Mouse (Mus musculus): ENCODE measurements around the gene Srsf4. TPM values are rescaled to one million over a fixed set of nuclear protein-coding genes. Genes with fewer than 3 reads are reported as not detected.

The Srsf4 gene
- total RNA-seq, 2 experiments from 2014 or later, result 68.1 to 69.2 TPM

DNA sequence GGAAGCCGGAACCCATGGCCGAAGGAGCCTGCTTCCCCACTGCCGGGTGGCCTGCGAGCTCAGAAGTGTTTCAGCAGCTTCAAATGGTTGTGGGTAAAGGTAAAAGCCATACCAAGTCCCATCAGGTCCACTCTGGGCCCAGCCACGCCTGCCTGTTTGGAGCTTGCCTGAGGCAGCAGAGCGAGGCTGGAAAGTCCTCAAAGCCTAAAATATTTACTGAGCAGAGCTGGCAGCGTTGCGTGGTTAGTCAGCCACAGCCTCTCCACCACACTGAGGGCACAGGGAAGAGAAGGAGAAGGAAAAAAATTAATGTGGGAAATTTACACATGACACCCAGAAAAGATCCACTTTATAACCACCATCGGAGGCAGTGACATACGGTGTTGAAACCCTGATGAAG lies 40.1 kb downstream of the Srsf4 start:
- DNase-seq (ENCODE audit: extremely low spot score in 1 of 2, low spot score in 1 of 2), result no peak

DNA sequence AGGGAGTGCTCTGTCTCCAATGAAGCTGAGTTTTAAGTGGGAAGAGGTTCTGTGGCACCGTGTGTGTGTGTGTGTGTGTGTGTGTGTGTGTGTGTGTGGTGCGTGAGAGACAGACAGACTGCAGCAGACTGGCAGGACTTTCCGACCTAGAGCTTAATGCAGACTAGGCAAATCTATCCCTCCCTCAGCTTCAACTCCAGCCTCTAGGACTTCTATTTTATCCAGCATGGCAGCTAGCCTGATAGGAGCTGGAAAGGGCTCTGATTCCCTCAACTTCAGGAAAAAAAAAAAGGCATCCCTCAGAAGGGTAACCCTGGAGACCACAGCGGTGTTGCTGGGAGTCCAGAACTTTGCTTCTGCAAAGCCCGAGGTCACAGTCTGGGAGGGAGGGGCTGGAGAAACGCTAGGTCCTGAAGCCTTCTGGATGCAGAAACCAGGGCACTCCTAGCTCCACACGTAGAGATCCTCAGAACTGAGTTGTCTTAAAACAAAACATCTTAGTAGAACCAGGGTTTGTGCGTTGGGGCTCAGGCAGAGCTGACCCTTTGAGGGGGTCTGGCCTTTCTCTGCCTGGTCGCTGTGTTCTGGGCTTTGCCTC lies 40.7 kb downstream of the Srsf4 start:
- DNase-seq (ENCODE audit: extremely low spot score in 1 of 2, low spot score in 1 of 2), result no peak

DNA sequence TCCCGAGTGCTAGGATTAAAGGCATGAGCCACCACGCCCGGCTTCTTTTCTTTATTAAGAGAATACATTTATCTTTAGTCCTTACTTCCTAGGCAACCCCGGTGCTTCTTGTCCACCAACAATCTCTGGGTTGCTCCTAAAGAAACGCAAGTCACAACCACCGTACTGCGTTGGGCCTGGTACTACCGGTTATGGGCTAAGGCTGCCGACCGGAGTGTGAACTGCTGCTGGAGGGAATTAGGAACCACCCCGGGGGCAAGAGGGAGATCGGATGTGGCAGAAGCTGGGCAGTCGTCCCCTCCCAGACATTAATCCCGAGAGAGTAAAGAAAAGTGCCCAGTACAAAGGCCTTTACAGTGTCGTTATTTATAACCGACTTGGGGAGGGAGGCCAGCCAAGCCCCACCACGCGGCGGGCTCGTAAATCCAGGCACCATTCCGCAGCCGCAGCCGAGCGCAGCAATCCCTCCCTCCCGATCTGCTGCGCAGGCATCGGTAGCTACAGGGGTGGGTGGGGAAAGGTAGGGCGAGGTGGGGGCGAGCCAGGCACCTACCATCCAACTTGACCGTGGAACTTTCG lies 41.6 kb downstream of the Srsf4 start:
- DNase-seq (ENCODE audit: extremely low spot score in 1 of 2, low spot score in 1 of 2), result no peak

DNA sequence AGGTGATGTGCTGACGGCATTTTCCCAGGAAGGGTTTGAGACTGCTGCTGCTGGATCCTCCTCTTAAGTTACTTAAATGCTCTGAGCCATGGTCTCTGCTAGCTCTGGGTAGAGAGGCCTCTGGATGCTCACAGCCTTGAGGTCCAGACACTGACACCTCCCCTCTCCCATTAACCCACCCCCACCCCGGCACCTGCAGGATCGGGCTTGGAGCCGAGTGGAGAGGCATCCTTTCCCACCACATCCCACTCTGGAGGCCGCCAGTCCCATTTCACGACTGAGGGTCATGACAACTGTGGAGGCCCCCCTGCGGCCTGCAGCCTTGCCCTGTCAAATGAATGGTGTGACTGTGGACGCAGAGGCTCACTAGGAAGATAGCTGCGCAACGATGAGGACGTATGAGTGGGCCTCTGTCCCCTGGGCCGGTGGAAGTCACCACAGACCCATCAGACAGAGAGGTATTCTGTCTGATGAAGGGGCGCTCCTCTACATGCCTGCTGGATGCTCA lies 42.5 kb downstream of the Srsf4 start:
- no peak for DNase-seq (ENCODE audit: extremely low spot score in 1 of 2, low spot score in 1 of 2)

- peak; percentile 74 to 81 for DNase-seq (ENCODE audit: extremely low spot score in 1 of 2, low spot score in 1 of 2)
Measured at GRCm38 (mm10) chr4:131916425-131916824, 43.0 kb downstream of the Srsf4 start.

DNA sequence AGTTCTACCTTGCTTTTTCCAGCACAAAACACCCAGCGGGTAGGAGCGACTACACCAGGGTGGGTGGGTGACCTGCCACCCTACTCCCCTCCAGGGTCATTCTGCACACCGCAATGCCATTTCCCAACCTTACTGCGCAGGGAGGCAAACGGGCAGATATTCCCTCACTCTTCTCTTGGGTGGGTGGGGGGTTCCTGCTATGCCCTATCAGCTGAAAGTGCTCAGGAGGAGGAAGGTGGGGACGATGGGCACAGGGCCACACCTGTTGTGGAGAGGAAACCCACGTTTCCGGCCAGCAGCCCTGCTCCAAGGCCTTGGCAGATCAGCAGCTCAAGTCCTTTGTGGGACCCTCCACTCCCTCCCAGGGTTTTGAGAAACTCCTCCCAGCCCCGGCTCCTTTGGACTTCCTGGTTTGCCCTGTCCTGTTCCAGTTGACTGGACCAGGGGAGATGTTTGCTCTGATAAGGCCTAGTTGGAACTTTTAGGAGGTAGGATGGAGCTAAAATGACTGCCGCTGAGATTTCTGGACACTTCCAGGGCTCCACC lies 43.7 kb downstream of the Srsf4 start:
- DNase-seq (ENCODE audit: extremely low spot score in 1 of 2, low spot score in 1 of 2), result no peak

GRCm38 (mm10) chr4:131918026-131918533 lies 44.7 kb downstream of the Srsf4 start:
- no peak for DNase-seq (ENCODE audit: extremely low spot score in 1 of 2, low spot score in 1 of 2)

GRCm38 (mm10) chr4:131918711-131919500 lies 45.5 kb downstream of the Srsf4 start:
- no peak for DNase-seq (ENCODE audit: extremely low spot score in 1 of 2, low spot score in 1 of 2)

DNA sequence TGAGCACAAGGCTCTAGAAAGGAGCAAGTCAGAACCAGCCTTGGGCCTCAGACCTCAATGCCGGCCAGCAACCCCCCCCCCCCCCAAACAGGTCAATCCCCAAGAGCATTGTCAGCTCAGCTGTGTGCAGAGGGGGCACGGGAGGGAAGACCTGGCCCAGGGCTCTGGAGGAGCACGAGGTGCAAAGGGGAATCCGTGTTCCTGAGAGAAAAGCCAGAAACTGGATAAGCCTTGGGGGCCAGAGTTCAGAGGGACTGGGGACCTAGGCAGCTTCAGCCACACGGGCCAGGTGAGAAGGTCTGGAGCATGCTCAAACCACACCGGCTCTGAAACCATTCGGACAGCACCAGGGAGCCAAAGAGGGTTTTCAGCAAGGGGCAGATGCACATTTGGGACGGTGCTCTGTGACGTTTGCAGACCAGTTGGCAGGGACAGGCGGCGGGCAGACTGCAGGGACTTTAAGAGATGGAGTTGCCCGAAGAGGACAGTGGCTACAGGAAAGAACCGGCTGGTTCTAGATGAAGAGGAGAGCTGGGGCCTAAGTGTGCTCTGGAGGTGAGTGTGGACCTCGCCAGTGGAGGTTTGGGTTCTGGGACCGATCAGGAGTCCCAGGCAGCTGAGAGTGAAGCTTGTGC lies 46.2 kb downstream of the Srsf4 start:
- DNase-seq (ENCODE audit: extremely low spot score in 1 of 2, low spot score in 1 of 2), result no peak

GRCm38 (mm10) chr4:131920141-131920594 lies 46.8 kb downstream of the Srsf4 start:
- no peak for DNase-seq (ENCODE audit: extremely low spot score in 1 of 2, low spot score in 1 of 2)

DNA sequence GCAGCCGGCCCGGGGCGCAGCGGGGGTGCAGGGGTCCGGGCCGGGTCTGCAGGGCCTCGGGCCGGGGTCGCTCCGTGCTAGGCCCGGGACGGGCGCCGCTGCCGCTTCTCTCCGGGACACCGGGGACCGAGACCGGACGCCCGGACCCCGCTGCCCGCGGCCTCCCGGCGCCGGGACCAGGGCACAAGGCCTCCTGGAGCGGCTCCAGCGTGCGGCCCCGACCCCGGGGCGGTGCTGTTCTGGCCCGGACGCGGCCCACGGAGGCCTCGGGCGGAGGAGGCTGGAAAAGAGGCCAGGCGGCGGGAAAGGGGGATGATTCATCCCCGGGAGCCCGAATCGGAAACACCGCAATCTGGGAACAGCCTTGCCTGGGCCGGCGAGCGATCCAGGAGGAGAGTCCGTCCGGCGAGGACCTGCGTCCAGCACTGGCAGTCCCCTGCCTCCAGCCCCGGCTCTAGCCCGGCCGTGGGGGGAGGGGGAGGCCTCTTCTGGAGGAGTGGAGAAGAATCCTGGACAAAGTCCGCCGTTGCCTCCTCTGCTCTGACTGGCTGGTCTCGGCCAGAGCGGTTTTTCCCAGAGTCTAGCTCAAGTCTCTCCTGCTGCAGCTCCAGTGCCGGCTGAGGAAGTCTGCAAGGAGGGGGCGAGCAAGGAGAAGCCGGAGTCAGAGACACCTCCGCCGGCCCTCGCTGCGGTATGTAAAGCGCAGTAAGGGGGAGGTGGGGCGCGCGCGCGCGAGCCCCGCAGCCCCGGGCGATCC lies 47.4 kb downstream of the Srsf4 start:
- DNase-seq (ENCODE audit: extremely low spot score in 1 of 2, low spot score in 1 of 2), result peak in 1 of 2 experiments; percentile 19

- DNase-seq (ENCODE audit: extremely low spot score in 1 of 2, low spot score in 1 of 2), result no peak
Measured at GRCm38 (mm10) chr4:131921461-131922346, 48.3 kb downstream of the Srsf4 start, which contains the start of gene Tmem200b. Tmem200b (plus strand) TSS chr4:131921771.

- DNase-seq (ENCODE audit: extremely low spot score in 1 of 2, low spot score in 1 of 2), result no peak
Measured at GRCm38 (mm10) chr4:131922404-131922803, 49.0 kb downstream of the Srsf4 start.

GRCm38 (mm10) chr4:131924096-131924810 lies 50.8 kb downstream of the Srsf4 start:
- DNase-seq (ENCODE audit: extremely low spot score in 1 of 2, low spot score in 1 of 2), result no peak

DNA sequence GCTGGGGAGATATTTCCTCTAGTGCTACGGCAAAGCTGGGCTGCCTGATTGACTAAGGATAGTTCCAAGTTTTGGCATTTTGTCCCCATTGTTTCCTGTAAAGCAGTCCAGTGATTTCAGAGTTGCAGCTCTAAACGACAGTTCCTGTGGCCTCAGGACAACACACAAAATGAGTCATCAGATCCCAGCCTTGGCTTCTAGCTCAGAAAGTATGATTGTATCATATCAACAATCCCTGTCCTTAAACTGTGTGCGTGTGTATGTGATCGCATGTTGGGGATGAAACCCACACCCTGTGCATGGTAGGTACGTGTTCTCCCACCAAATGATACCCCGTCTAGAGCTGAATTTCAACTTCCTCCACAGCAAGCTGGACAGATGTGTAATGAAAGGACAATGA lies 55.7 kb downstream of the Srsf4 start:
- DNase-seq (ENCODE audit: extremely low spot score in 1 of 2, low spot score in 1 of 2), result no peak

- no peak for DNase-seq (ENCODE audit: extremely low spot score in 1 of 2, low spot score in 1 of 2)
Measured at GRCm38 (mm10) chr4:131939459-131939858, 66.0 kb downstream of the Srsf4 start.

DNA sequence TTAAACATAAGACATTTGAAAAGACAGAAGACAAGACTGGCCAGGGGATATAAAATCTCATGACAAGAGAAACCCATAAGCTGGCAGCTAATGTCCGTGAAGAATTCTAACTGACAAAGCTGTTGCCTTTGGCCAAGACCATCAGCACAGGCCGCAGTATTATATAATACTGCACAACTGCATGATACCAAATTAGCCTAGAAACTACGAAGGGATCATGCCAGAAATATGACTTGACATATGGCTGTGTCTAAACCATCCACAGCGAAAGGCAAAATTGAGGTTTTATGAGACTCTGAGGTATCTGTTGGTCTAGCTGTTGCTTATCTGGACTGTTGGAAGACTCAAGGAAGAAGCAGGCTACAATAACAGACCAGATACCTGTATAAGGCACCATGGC lies 67.4 kb downstream of the Srsf4 start:
- DNase-seq (ENCODE audit: extremely low spot score in 1 of 2, low spot score in 1 of 2), result no peak

- DNase-seq (ENCODE audit: extremely low spot score in 1 of 2, low spot score in 1 of 2), result no peak
Measured at GRCm38 (mm10) chr4:131947848-131948247, 74.4 kb downstream of the Srsf4 start.
